Mouse (Mus musculus) lung, embryonic 16.5 days (tissue): Measurements from ENCODE around the gene Vps13d. TPM values are rescaled to one million over a fixed set of nuclear protein-coding genes. Genes with fewer than 3 reads are reported as not detected.

Experiments
- ATAC-seq: fragments of 200-750 bp; cut with Nextera tagmentation; 2 replicates; pipeline ENCODE4 v1.8.0; 2017; ENCODE audit warnings: low read depth, mild to moderate bottlenecking, moderate library complexity
- H3K27ac ChIP-seq: fragments of 300-500 bp; sonication (generic); 2 replicates; pipeline ENCODE4 v1.5.1; 2014; ENCODE audit warnings: mild to moderate bottlenecking, control low read depth, low read length
- H3K27me3 ChIP-seq: fragments of 300-500 bp; sonication (generic); 2 replicates; pipeline ENCODE4 v1.6.1; 2014; ENCODE audit warnings: low read depth, low read length, mixed read lengths; ENCODE audit not compliant: control insufficient read depth, insufficient read depth
- H3K36me3 ChIP-seq: fragments of 300-500 bp; sonication (generic); 2 replicates; pipeline ENCODE4 v1.6.1; 2014; ENCODE audit warnings: low read length; ENCODE audit not compliant: control insufficient read depth, insufficient read depth
- H3K4me1 ChIP-seq: fragments of 300-500 bp; sonication (generic); replicated peaks from 2 replicates; pipeline ENCODE4 v1.6.1; 2014; ENCODE audit warnings: low read length, mixed read lengths; ENCODE audit not compliant: control insufficient read depth, insufficient read depth
- H3K4me2 ChIP-seq: fragments of 300-500 bp; sonication (generic); 2 replicates; pipeline ENCODE4 v1.6.1; 2014; ENCODE audit warnings: low read depth, low read length, control low read depth
- H3K4me3 ChIP-seq: fragments of 300-500 bp; sonication (generic); 2 replicates; pipeline ENCODE4 v1.5.1; 2014; ENCODE audit warnings: mild to moderate bottlenecking, low read length, control low read depth
- H3K9ac ChIP-seq: fragments of 300-500 bp; sonication (generic); 2 replicates; pipeline ENCODE4 v1.6.1; 2014; ENCODE audit warnings: low read length, control low read depth
- H3K9me3 ChIP-seq: fragments of 300-500 bp; sonication (generic); 2 replicates; pipeline ENCODE4 v1.6.1; 2016; ENCODE audit warnings: low read length; ENCODE audit not compliant: control insufficient read depth
- WGBS: fragments of 180-500 bp; shearing (Covaris S2); extraction: QIAGEN DNeasy Blood & Tissue Kit; methylation state at CpG from one replicate; pipeline ENCODE4 v1.1.7; 2014; 5-methylcytosine and 5-hydroxymethylcytosine counted together
- polyA plus RNA-seq: library from polyadenylated mRNA; unstranded; fragments of >200 nt; fragmentation: Nextera tagmentation; extraction: Ambion mirVana; gene quantifications from 2 replicates; pipeline ENCODE4 v1.2.1, GENCODE M21; 2015

Vps13d gene
- polyA plus RNA-seq, 1 experiment from 2014 or later = 5.9 TPM

DNA sequence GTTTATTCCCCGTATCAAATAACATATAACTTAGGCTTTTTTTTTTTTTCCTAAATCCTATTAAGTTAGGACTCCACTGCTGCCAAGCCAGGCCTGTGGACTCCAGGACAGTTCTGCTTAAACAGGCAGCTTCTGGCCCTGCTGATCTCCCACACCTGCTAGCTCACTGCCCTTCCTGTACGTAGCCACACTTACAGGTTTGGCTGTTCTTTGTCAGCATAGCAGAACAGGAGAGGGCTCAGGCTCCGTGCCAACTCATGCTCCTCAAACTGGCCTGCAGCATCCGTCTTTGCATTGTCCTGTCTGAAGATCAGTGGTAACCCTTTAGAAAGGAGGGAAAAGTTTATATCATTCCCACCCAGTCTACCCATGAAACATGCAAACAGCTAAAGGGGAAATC, 108.3 kb downstream of the Vps13d start:
- H3K4me2 ChIP-seq = no peak overlapping the region
- H3K9me3 ChIP-seq = no peaks in the 10 kb centered on the region
- no peak for ATAC-seq
- H3K27ac ChIP-seq = no peak overlapping the region
- H3K4me3 ChIP-seq = no peak overlapping the region
- H3K9ac ChIP-seq = no peak overlapping the region
- no peaks in the 10 kb centered on the region for H3K4me1 ChIP-seq
- 79% methylated on average over 4 of the region's 4 CpGs for WGBS
- H3K36me3 ChIP-seq = peaks cover 25% of the 10 kb centered on the region
- H3K27me3 ChIP-seq = no peaks in the 10 kb centered on the region

DNA sequence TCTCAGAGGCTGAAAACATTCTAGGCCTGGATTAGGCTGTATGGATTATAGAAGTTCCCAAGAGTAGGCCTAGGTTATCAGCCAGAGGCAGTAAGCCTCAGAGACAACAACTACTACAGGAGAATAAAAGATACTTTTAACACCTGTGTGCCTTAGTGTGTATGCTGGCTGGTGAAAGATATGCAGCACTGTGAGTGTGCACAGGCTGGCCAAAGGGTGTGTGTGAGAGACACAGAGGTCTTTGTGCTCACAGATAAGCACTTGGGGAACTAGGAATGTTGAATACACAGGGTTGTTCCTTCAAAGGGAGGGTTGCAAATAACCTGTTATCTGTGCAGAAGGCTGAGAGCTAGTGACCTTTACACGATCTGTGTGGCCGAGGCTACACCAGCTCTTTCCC, 115.5 kb downstream of the Vps13d start:
- Histone ChIP-seq H3K9me3 (no peaks in the 10 kb centered on the region), H3K36me3 (peaks cover 26% of the 10 kb centered on the region), H3K27ac (no peak overlapping the region), H3K4me2 (no peak overlapping the region), H3K27me3 (no peaks in the 10 kb centered on the region), H3K4me1 (0 out of 2 replicates have a peak, but pooled peaks cover 3% of the 10 kb centered on the region), H3K4me3 (no peak overlapping the region), H3K9ac (no peak overlapping the region)
- 45% methylated on average over 2 of the region's 2 CpGs for WGBS
- ATAC-seq = no peak

DNA sequence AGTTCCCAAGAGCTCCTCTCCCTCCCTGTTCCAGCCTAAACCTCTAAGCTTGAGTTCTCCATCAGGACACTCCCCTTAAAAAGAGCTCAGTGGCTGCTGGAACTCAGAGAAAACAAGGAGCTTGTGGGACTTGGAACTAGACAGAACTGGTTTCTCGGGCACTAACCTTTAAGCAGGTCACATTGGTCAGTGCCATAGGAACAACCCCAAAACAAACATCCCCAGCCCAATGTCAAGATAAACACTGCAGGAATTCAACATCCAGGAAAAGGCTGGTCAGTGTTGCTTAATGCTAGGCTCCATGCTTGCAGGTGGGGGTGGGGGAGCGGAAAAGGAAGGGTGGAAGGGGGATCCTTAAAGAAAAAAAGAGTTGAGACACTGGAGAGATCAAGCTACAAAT, 120.5 kb downstream of the Vps13d start:
- WGBS = 51% methylated on average over 2 of the region's 2 CpGs
- no peak overlapping the region for H3K4me3 ChIP-seq
- no peaks in the 10 kb centered on the region for H3K27me3 ChIP-seq
- peaks cover 30% of the 10 kb centered on the region; the same call in 1 of the 2 replicates for H3K36me3 ChIP-seq
- 0 out of 2 replicates have a peak, but pooled peaks cover 3% of the 10 kb centered on the region for H3K4me1 ChIP-seq
- H3K27ac ChIP-seq = no peak overlapping the region
- peak; percentile 66 for ATAC-seq
- no peak overlapping the region for H3K9ac ChIP-seq
- no peak overlapping the region for H3K4me2 ChIP-seq
- no peaks in the 10 kb centered on the region for H3K9me3 ChIP-seq

DNA sequence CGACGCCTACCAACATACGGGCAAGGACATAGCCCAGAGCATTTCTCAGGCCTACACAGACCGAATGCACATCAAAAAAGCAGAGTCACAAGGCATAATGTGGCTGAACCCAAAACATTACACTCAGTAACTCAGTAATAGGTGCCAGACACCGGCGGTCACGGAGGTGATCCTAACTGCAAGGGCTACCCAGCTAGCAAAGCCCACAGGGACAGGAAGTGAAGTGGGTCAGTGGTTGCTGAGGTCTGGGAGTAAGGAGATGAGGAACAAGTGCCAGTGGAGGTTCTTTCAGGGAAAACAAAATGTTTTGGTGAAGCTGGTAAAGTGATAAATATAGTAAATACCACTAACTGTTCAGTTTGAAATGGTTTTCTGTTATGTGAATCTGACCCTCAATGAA, 121.1 kb downstream of the Vps13d start:
- no peaks in the 10 kb centered on the region for H3K27me3 ChIP-seq
- no peak overlapping the region for H3K9ac ChIP-seq
- 0 out of 2 replicates have a peak, but pooled peaks cover 3% of the 10 kb centered on the region for H3K4me1 ChIP-seq
- no peak overlapping the region for H3K4me3 ChIP-seq
- H3K27ac ChIP-seq = no peak overlapping the region
- 85% methylated on average over 7 of the region's 7 CpGs for WGBS
- no peak for ATAC-seq
- H3K4me2 ChIP-seq = no peak overlapping the region
- no peaks in the 10 kb centered on the region for H3K9me3 ChIP-seq
- H3K36me3 ChIP-seq = peaks cover 27% of the 10 kb centered on the region; the same call in 1 of the 2 replicates

DNA sequence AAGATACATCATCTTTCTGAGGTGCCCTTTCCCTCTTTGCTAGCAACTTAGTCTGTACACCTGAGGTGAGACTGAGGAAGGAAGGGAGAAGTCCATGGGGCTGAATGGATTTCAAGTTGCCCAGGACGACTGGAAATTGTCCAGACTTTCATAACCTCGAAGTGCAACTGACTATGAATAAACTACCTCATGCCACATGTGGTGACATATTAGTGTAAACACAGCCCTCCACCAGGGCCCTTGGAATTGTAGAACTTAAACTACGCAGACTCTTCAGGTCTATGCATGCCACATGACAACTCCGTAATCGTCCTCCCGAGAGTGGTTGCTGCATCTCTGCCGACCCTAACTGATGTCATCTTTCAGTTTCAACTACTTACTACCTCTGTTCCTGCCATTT, 122.9 kb downstream of the Vps13d start:
- peaks cover 30% of the 10 kb centered on the region for H3K36me3 ChIP-seq

DNA sequence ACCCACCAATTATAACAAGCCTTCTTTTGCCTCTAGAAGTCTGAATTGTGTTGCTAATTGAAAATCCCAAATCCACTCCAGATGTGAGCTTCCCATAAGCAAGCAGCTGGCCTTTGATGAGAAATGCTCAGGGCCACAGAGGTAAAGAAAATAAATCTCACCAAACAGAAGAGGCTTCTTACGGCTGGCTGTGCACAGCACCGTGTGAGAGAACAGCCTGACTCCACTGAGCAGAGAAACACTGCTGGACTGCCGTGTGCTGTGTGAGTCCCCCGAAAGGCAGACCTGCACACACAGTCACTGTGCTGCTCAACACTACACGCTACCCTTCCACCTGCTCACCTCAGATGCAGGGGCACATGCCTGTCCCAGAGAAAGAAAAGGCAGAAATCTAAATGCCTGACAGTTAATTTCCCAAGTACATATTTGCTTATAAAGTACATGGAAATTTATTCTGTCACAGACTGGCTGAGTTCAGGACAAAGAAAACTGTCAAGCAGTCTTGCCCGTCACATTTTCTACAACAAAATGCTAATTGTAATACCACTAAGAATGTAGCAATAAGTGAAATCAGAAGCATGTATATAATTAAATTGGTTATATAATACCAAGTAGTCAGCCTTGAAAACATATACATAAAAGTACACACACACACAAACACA, 127.7 kb downstream of the Vps13d start:
- H3K9ac ChIP-seq = no peak overlapping the region
- WGBS = 63% methylated on average over 6 of the region's 6 CpGs
- H3K27ac ChIP-seq = no peak overlapping the region
- no peak overlapping the region for H3K4me3 ChIP-seq
- no peaks in the 10 kb centered on the region for H3K27me3 ChIP-seq
- peaks cover 35% of the 10 kb centered on the region for H3K36me3 ChIP-seq
- ATAC-seq = no peak
- H3K4me1 ChIP-seq = no peaks in the 10 kb centered on the region
- no peaks in the 10 kb centered on the region for H3K9me3 ChIP-seq
- no peak overlapping the region for H3K4me2 ChIP-seq

More for the DNA sequence above, 122.9 kb downstream of the Vps13d start:
- H3K27me3 ChIP-seq = no peaks in the 10 kb centered on the region
- ATAC-seq = no peak
- no peak overlapping the region for H3K9ac ChIP-seq
- 0 out of 2 replicates have a peak, but pooled peaks cover 3% of the 10 kb centered on the region for H3K4me1 ChIP-seq
- no peaks in the 10 kb centered on the region for H3K9me3 ChIP-seq
- 66% methylated on average over 7 of the region's 7 CpGs for WGBS
- no peak overlapping the region for H3K27ac ChIP-seq
- H3K4me3 ChIP-seq = no peak overlapping the region
- no peak overlapping the region for H3K4me2 ChIP-seq

GRCm38 (mm10) chr4:145066336-145067018, 128.3 kb downstream of the Vps13d start:
- WGBS = 76% methylated on average over 7 of the region's 7 CpGs
- Histone ChIP-seq H3K36me3 (peaks cover 33% of the 10 kb centered on the region), H3K4me1 (no peaks in the 10 kb centered on the region), H3K4me2 (no peak overlapping the region), H3K9ac (no peak overlapping the region), H3K27ac (no peak overlapping the region), H3K9me3 (no peaks in the 10 kb centered on the region), H3K27me3 (no peaks in the 10 kb centered on the region), H3K4me3 (no peak overlapping the region)
- ATAC-seq = no peak

DNA sequence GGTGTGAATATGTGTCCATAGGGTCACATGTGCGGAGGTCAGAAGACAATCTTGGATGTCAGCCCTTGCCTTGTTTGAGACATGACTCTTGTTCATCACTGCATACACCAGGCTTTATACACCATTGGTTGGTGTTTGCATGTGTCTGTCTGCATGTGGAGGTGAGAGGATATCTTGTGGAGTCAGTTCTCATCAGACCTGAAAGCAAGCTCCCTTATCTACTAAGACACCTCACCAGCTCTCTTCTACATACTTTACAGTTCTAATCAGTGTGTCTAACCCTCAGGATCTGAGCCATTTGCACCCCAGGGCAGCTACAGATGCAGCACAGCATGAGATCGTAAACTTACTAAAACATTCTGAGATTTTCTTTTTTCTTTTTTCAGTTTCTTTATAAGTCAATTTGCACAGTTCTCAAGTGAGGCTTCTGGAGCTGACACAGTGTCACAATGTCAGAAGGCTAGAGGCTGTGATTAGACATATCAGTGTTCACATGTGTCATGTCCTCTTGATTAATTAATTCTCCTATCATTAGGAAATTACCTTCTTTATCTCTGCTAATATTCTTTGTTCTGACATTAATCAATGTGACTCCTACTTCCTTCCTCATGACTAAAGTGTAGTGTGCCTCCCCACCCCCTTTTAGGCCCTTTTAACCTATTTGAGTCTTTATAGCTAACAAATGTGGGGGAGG, 135.9 kb downstream of the Vps13d start:
- Histone ChIP-seq H3K4me2 (no peak overlapping the region), H3K9ac (no peak overlapping the region), H3K27me3 (no peaks in the 10 kb centered on the region), H3K36me3 (peaks cover 44% of the 10 kb centered on the region), H3K4me3 (no peak overlapping the region), H3K27ac (no peak overlapping the region), H3K9me3 (no peaks in the 10 kb centered on the region), H3K4me1 (no peaks in the 10 kb centered on the region)
- 90% methylated on average over 2 of the region's 2 CpGs for WGBS
- ATAC-seq = no peak

- H3K9ac ChIP-seq = no peak overlapping the region
- no peaks in the 10 kb centered on the region for H3K9me3 ChIP-seq
- H3K27ac ChIP-seq = no peak overlapping the region
- no peak overlapping the region for H3K4me2 ChIP-seq
- no peaks in the 10 kb centered on the region for H3K27me3 ChIP-seq
- H3K4me1 ChIP-seq = peaks cover 6% of the 10 kb centered on the region; the same call in 1 of the 2 replicates
- ATAC-seq = no peak
- 95% methylated on average over 3 of the region's 3 CpGs for WGBS
- no peak overlapping the region for H3K4me3 ChIP-seq
- peaks cover 25% of the 10 kb centered on the region; the same call in 1 of the 2 replicates for H3K36me3 ChIP-seq
These were observed 138.5 kb downstream of the Vps13d start for GRCm38 (mm10) chr4:145056346-145056745.
